Mouse (Mus musculus) left cerebral cortex, adult 9 months (tissue): ENCODE measurements around the gene Nodal.
A peak's percentile ranks its signal among the peaks of the same experiment; 100 is the strongest.
"Not testable (repeated sequence)": the region's sequence is repeated elsewhere in the genome, so short reads cannot be mapped to it uniquely, and the experiment has no call there.

Experiments used
- DNase-seq, 2 experiments: peaks; one replicate each; pipeline ENCODE4 v3.0.0; 2022; ENCODE audit warnings: low spot score in 2 of 2

Nodal gene

GRCm38 (mm10) chr10:61429043-61429442 is 11.3 kb downstream of the Nodal start:
- DNase-seq: no peak

GRCm38 (mm10) chr10:61431375-61431774 is 13.6 kb downstream of the Nodal start:
- DNase-seq: peak; percentile 44 to 84

GRCm38 (mm10) chr10:61440202-61440800 is 22.5 kb downstream of the Nodal start:
- DNase-seq: no peak

GRCm38 (mm10) chr10:61443456-61443855 is 25.7 kb downstream of the Nodal start:
- DNase-seq: no peak

GRCm38 (mm10) chr10:61443876-61444275 is 26.1 kb downstream of the Nodal start:
- DNase-seq: no peak

GRCm38 (mm10) chr10:61445016-61445415 is 27.2 kb downstream of the Nodal start:
- peak in 1 of 2 experiments; percentile 33 for DNase-seq

- no peak for DNase-seq
These were observed 30.0 kb downstream of the Nodal start for GRCm38 (mm10) chr10:61447581-61448353.

GRCm38 (mm10) chr10:61448834-61449233 is 31.1 kb downstream of the Nodal start:
- no peak for DNase-seq

GRCm38 (mm10) chr10:61451463-61451930 is 33.7 kb downstream of the Nodal start:
- DNase-seq: no peak

GRCm38 (mm10) chr10:61451931-61452617 is 34.3 kb downstream of the Nodal start:
- peak in 1 of 2 experiments; percentile 40 for DNase-seq

- DNase-seq: peak; percentile 93 to 99
These were observed 34.9 kb downstream of the Nodal start, which contains the start of gene Eif4ebp2 for GRCm38 (mm10) chr10:61452645-61453044. Gene Eif4ebp2 (minus strand): TSS chr10:61452661.

- DNase-seq: not testable (repeated sequence)
These were observed 35.4 kb downstream of the Nodal start for GRCm38 (mm10) chr10:61453171-61453570.

GRCm38 (mm10) chr10:61457182-61457581 is 39.4 kb downstream of the Nodal start:
- no peak for DNase-seq

GRCm38 (mm10) chr10:61465009-61465408 is 47.2 kb downstream of the Nodal start:
- no peak for DNase-seq

GRCm38 (mm10) chr10:61466242-61466641 is 48.5 kb downstream of the Nodal start:
- DNase-seq: no peak

GRCm38 (mm10) chr10:61466873-61467272 is 49.1 kb downstream of the Nodal start:
- DNase-seq: no peak

- DNase-seq: no peak
These were observed 51.1 kb downstream of the Nodal start for GRCm38 (mm10) chr10:61468900-61469299.

- no peak for DNase-seq
These were observed 55.9 kb downstream of the Nodal start for GRCm38 (mm10) chr10:61473640-61474039.

- DNase-seq: no peak
These were observed 56.6 kb downstream of the Nodal start for GRCm38 (mm10) chr10:61474344-61474743.
